10 mouse cellular contexts compared by ENCODE assay signal in genomic region chr4:136829837-136830236, GRCm38 (mm10). TPM values are rescaled to one million over a fixed set of nuclear protein-coding genes. Genes with fewer than 3 reads are reported as not detected.
A peak's percentile ranks its signal among the peaks of the same experiment; 100 is the strongest.
DNase-seq lines count a peak whose midpoint lies in the region; ATAC-seq lines count a peak whose summit lies in the region.
"Had no signal": no experiment of that assay in that cellular context is flagged by ENCODE, and none has a peak within 500 bp of the region (broad histone marks: within the 10 kb centered on the region; RNA-seq: fewer than 3 reads in every experiment).

No protein-coding gene starts in this region.

- 0 out of 2 replicates have a peak, but pooled peaks cover 5% of the 10 kb centered on the region for H3K27me3 ChIP-seq in embryonic facial prominence, embryonic 15.5 days
- H3K27me3 ChIP-seq in limb, embryonic 13.5 days, result peaks cover 8% of the 10 kb centered on the region
- no peaks in the 10 kb centered on the region for H3K27me3 ChIP-seq in stomach, embryonic 15.5 days (replicated peaks)
- H3K27me3 ChIP-seq: Patski had no signal

- H3K4me2 ChIP-seq in embryonic facial prominence, embryonic 15.5 days (replicated peaks), result no peak overlapping the region
- H3K4me2 ChIP-seq in limb, embryonic 13.5 days (replicated peaks), result peak overlapping the region; percentile 35
- peak overlapping the region; percentile 29; the same call in 1 of the 2 replicates for H3K4me2 ChIP-seq in stomach, embryonic 15.5 days

- DNase-seq in lung, adult 18-20 months, result peak; percentile 50 to 64
- DNase-seq in lung, postnatal 14 days, result no peak
- DNase-seq in frontal cortex, postnatal 14 days (ENCODE audit: low spot score in 2 of 2), result no peak
- no peak for DNase-seq in adrenal gland, adult 8-10 months
- no peak for DNase-seq in spleen, postnatal 14 days (ENCODE audit: low spot score in 2 of 2)
- DNase-seq: heart, postnatal 14 days had no signal

- H3K9ac ChIP-seq in embryonic facial prominence, embryonic 15.5 days, result no peak overlapping the region
- H3K9ac ChIP-seq in limb, embryonic 13.5 days, result no peak overlapping the region
- H3K9ac ChIP-seq in stomach, embryonic 15.5 days, result no peak overlapping the region

- no peaks in the 10 kb centered on the region for H3K36me3 ChIP-seq in embryonic facial prominence, embryonic 15.5 days
- H3K36me3 ChIP-seq in limb, embryonic 13.5 days, result peaks cover 9% of the 10 kb centered on the region; the same call in 1 of the 2 replicates
- H3K36me3 ChIP-seq in stomach, embryonic 15.5 days, result no peaks in the 10 kb centered on the region

- 0 out of 2 replicates have a peak overlapping the region, but pooled peaks have one; percentile 39 for H3K27ac ChIP-seq in embryonic facial prominence, embryonic 15.5 days (replicated peaks)
- no peak overlapping the region for H3K27ac ChIP-seq in limb, embryonic 13.5 days
- peak overlapping the region; percentile 66 for H3K27ac ChIP-seq in stomach, embryonic 15.5 days

- WGBS in embryonic facial prominence, embryonic 15.5 days, result 20% methylated on average over 9 of the region's 9 CpGs
- 6% methylated on average over 9 of the region's 9 CpGs for WGBS in limb, embryonic 13.5 days
- WGBS in stomach, embryonic 15.5 days, result 33% methylated on average over 9 of the region's 9 CpGs

- no peak for ATAC-seq in embryonic facial prominence, embryonic 15.5 days (ENCODE audit: insufficient number of reproducible peaks, low FRiP score, low TSS enrichment, low read depth)
- no peak for ATAC-seq in limb, embryonic 13.5 days (ENCODE audit: low FRiP score, low read depth)
- peak; percentile 54 for ATAC-seq in stomach, embryonic 15.5 days (ENCODE audit: insufficient read depth, low FRiP score, low read depth)
- ATAC-seq: Patski had no signal

- H3K4me1 ChIP-seq in embryonic facial prominence, embryonic 15.5 days, result peaks cover 66% of the 10 kb centered on the region
- peaks cover 61% of the 10 kb centered on the region for H3K4me1 ChIP-seq in limb, embryonic 13.5 days
- peaks cover 59% of the 10 kb centered on the region for H3K4me1 ChIP-seq in stomach, embryonic 15.5 days

- no peak overlapping the region for H3K4me3 ChIP-seq in embryonic facial prominence, embryonic 15.5 days (replicated peaks)
- H3K4me3 ChIP-seq in limb, embryonic 13.5 days, result no peak overlapping the region
- no peak overlapping the region for H3K4me3 ChIP-seq in stomach, embryonic 15.5 days (replicated peaks)

- H3K9me3 ChIP-seq in embryonic facial prominence, embryonic 15.5 days (replicated peaks), result no peaks in the 10 kb centered on the region
- H3K9me3 ChIP-seq in limb, embryonic 13.5 days, result no peaks in the 10 kb centered on the region
- no peaks in the 10 kb centered on the region for H3K9me3 ChIP-seq in stomach, embryonic 15.5 days

RNA-seq across cellular contexts. Expression of gene Ephb2, which starts 6.0 kb away (rescaled TPM):
- polyA plus RNA-seq in embryonic facial prominence, embryonic 15.5 days (2015; fragmentation: Nextera tagmentation; extraction: Ambion mirVana), result 12.2 and 13.1 TPM in 2 replicates
- 10.3 and 10.9 TPM in 2 replicates for polyA plus RNA-seq in limb, embryonic 13.5 days (2015; fragmentation: Nextera tagmentation; extraction: Ambion mirVana)
- 8.6 and 10.6 TPM in 2 replicates for polyA plus RNA-seq in stomach, embryonic 15.5 days (2015; fragmentation: Nextera tagmentation; extraction: Ambion mirVana)
- 10 to 100 TPM; 20.6 to 36.8 (median 29.4) TPM for total RNA-seq in adrenal gland, adult 8-10 months (2022)

RNA-seq across cellular contexts. Expression of gene C1qb, which starts 56.1 kb away (rescaled TPM):
- polyA plus RNA-seq in embryonic facial prominence, embryonic 15.5 days (2015; fragmentation: Nextera tagmentation; extraction: Ambion mirVana), result 85.7 and 86.5 TPM in 2 replicates
- 39.7 and 41.0 TPM in 2 replicates for polyA plus RNA-seq in limb, embryonic 13.5 days (2015; fragmentation: Nextera tagmentation; extraction: Ambion mirVana)
- 62.4 and 62.8 TPM in 2 replicates for polyA plus RNA-seq in stomach, embryonic 15.5 days (2015; fragmentation: Nextera tagmentation; extraction: Ambion mirVana)
- total RNA-seq in adrenal gland, adult 8-10 months (2022), result 100 to 1,000 TPM in 2 of 4 experiments, 10 to 100 TPM in 2; 63.2 to 103 (median 86.1) TPM
- polyA plus RNA-seq: Patski had no signal

Comparison
In these comparisons a context has a peak if more than half of its experiments do, and no peak if none do; other contexts are left out.
1. DNase-seq: peak in lung, adult 18-20 months (2 of 2); none in lung, postnatal 14 days (single experiment), frontal cortex, postnatal 14 days (0 of 2), adrenal gland, adult 8-10 months (single experiment) and spleen, postnatal 14 days (0 of 2).